Mouse (Mus musculus): ENCODE measurements around the gene Cpne5. TPM values are rescaled to one million over a fixed set of nuclear protein-coding genes. Genes with fewer than 3 reads are reported as not detected.

The Cpne5 gene
- polyA plus RNA-seq, 1 experiment from 2014 or later = 5.5 TPM

- Histone ChIP-seq H3K9me3 (ENCODE audit: control insufficient read depth, low read length) (no peaks in the 10 kb centered on the region), H3K27me3 (ENCODE audit: control insufficient read depth, insufficient read depth, low read length) (no peaks in the 10 kb centered on the region), H3K4me1 (replicated peaks; ENCODE audit: control insufficient read depth, insufficient read depth, low read length) (peaks cover 2% of the 10 kb centered on the region; the same call in 1 of the 2 replicates), H3K4me2 (ENCODE audit: low read depth, low read length, severe bottlenecking) (no peak overlapping the region), H3K9ac (ENCODE audit: low read length) (no peak overlapping the region), H3K4me3 (ENCODE audit: low read depth, low read length) (no peak overlapping the region), H3K36me3 (ENCODE audit: control insufficient read depth, insufficient read depth, low read length) (no peaks in the 10 kb centered on the region), H3K27ac (ENCODE audit: low read depth, low read length) (no peak overlapping the region)
- no peak for DNase-seq (ENCODE audit: low spot score)
- 92% methylated on average over 8 of the region's 8 CpGs for WGBS
- no peak for ATAC-seq (replicated peaks; ENCODE audit: low FRiP score)
Observed at GRCm38 (mm10) chr17:29156866-29157265, 81.1 kb downstream of the Cpne5 start.

DNA sequence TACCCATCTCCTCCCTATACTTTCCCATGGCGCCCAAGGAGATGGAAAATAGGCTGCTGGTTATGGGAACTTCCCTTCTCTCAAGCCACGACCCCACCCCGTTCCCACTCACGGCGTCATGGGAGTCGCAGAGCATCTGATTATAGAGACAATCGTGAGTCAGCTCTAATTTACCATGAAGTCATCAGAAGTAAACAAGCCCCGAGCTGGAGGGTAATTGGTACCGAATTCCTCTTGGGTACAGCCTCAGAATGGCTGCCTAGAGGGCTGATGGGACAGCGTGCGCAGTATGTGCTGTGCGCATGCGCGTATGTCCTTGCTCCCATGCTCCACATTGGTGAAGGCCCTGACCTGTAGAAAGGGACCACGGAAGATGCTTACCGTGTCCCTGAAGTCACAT is 81.6 kb downstream of the Cpne5 start:
- ATAC-seq (replicated peaks; ENCODE audit: low FRiP score) (no peak), DNase-seq (ENCODE audit: low spot score) (no peak)
- Histone ChIP-seq H3K9me3 (ENCODE audit: control insufficient read depth, low read length) (no peaks in the 10 kb centered on the region), H3K4me3 (ENCODE audit: low read depth, low read length) (no peak overlapping the region), H3K4me1 (replicated peaks; ENCODE audit: control insufficient read depth, insufficient read depth, low read length) (peaks cover 2% of the 10 kb centered on the region; the same call in 1 of the 2 replicates), H3K27me3 (ENCODE audit: control insufficient read depth, insufficient read depth, low read length) (no peaks in the 10 kb centered on the region), H3K27ac (ENCODE audit: low read depth, low read length) (no peak overlapping the region), H3K9ac (ENCODE audit: low read length) (no peak overlapping the region), H3K4me2 (ENCODE audit: low read depth, low read length, severe bottlenecking) (no peak overlapping the region), H3K36me3 (ENCODE audit: control insufficient read depth, insufficient read depth, low read length) (no peaks in the 10 kb centered on the region)
- 86% methylated on average over 16 of the region's 16 CpGs for WGBS

DNA sequence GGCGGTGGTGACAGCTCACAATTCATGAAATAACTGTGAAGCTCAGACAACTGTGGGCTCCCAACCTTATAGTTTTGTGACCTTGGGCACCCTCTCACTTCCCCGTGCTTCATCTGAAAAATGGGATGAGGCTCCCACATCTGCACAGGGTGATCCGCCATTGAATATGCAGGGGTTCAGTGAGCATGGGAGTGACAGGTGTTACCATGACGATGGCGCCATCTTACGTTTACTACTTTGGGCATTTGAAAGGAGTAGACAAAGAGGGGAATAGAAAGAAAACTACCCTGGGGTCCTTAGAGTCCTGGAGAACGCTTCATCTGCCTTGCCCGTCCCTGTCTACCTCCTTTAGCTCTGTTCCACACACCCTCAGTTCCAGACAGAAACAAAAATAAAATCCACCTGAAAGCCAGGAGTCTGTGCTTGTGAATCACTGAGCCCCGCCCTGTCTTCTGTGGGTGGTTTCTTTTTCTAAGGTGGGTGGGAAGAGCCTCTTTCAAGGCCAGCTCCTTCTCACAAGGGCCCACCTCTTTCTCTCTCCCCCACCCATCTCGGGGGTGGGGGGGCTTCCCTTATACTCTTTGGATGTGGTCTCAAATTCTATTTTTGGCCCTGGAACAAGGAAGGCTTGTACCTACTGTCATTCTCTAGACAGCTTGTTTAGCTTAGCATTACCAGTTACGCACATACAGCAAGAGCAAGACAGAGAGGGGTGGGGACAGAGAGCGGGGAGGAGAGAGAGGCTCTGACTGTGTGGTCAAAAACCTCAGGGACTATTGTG is 82.4 kb downstream of the Cpne5 start:
- no peak overlapping the region for H3K4me2 ChIP-seq (ENCODE audit: low read depth, low read length, severe bottlenecking)
- WGBS = 60% methylated on average over 12 of the region's 12 CpGs
- H3K36me3 ChIP-seq (ENCODE audit: control insufficient read depth, insufficient read depth, low read length) = no peaks in the 10 kb centered on the region
- DNase-seq (ENCODE audit: low spot score) = no peak
- H3K4me3 ChIP-seq (ENCODE audit: low read depth, low read length) = no peak overlapping the region
- no peak overlapping the region for H3K9ac ChIP-seq (ENCODE audit: low read length)
- ATAC-seq (replicated peaks; ENCODE audit: low FRiP score) = no peak
- peaks cover 2% of the 10 kb centered on the region; the same call in 1 of the 2 replicates for H3K4me1 ChIP-seq (replicated peaks; ENCODE audit: control insufficient read depth, insufficient read depth, low read length)
- H3K9me3 ChIP-seq (ENCODE audit: control insufficient read depth, low read length) = no peaks in the 10 kb centered on the region
- H3K27me3 ChIP-seq (ENCODE audit: control insufficient read depth, insufficient read depth, low read length) = no peaks in the 10 kb centered on the region
- no peak overlapping the region for H3K27ac ChIP-seq (ENCODE audit: low read depth, low read length)

DNA sequence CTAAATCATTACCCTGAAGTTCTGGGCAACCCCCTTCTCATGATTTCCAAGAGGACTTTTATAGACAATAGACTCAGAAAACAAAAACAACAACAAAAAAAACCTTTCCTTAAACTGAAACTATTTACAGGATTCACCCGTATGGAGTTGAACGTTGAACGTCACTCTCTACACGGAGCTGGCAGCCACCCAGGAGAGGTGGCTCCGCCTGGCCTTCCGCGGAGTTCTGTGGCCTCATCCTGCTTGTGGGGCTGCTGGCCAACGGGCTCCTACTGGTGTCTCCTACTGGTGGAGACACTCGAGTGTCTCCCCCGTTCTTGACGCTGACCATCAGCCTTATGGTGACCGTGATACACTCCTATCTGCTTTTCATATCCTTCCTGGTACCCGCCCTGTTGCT is 83.7 kb downstream of the Cpne5 start:
- no peak overlapping the region for H3K4me3 ChIP-seq (ENCODE audit: low read depth, low read length)
- WGBS = 90% methylated on average over 13 of the region's 13 CpGs

DNA sequence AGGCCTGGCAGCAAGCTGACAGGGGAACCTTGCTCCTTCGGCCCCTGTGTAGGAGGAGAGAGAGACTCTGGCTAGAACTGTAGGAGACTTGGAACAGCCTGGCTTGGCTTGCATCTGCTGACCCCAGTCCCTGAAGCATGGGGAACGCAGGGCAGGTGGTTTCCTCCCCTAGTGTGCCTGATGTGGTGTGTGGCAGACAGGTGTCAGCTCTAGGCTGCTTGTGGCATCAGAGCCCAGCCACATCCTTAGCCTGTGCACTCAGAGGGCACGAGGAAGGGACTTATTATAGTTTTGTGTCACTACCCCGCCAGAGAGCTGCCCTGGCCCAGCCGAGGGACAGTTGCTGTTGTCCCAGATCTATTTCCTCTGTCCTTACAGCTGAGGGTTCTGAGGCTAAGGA is 85.4 kb downstream of the Cpne5 start:
- 73% methylated on average over 5 of the region's 5 CpGs for WGBS
- H3K4me1 ChIP-seq (replicated peaks; ENCODE audit: control insufficient read depth, insufficient read depth, low read length) = peaks cover 2% of the 10 kb centered on the region; the same call in 1 of the 2 replicates
- H3K27ac ChIP-seq (ENCODE audit: low read depth, low read length) = no peak overlapping the region
- H3K4me2 ChIP-seq (ENCODE audit: low read depth, low read length, severe bottlenecking) = no peak overlapping the region
- H3K36me3 ChIP-seq (ENCODE audit: control insufficient read depth, insufficient read depth, low read length) = no peaks in the 10 kb centered on the region
- H3K27me3 ChIP-seq (ENCODE audit: control insufficient read depth, insufficient read depth, low read length) = no peaks in the 10 kb centered on the region
- H3K4me3 ChIP-seq (ENCODE audit: low read depth, low read length) = no peak overlapping the region
- no peak overlapping the region for H3K9ac ChIP-seq (ENCODE audit: low read length)
- no peak for ATAC-seq (replicated peaks; ENCODE audit: low FRiP score)
- H3K9me3 ChIP-seq (ENCODE audit: control insufficient read depth, low read length) = no peaks in the 10 kb centered on the region
- DNase-seq (ENCODE audit: low spot score) = no peak

More for the DNA sequence above, 83.7 kb downstream of the Cpne5 start:
- H3K27me3 ChIP-seq (ENCODE audit: control insufficient read depth, insufficient read depth, low read length) = no peaks in the 10 kb centered on the region
- ATAC-seq (replicated peaks; ENCODE audit: low FRiP score) = no peak
- H3K9me3 ChIP-seq (ENCODE audit: control insufficient read depth, low read length) = no peaks in the 10 kb centered on the region
- no peak overlapping the region for H3K27ac ChIP-seq (ENCODE audit: low read depth, low read length)
- DNase-seq (ENCODE audit: low spot score) = no peak
- H3K9ac ChIP-seq (ENCODE audit: low read length) = no peak overlapping the region
- peaks cover 2% of the 10 kb centered on the region; the same call in 1 of the 2 replicates for H3K4me1 ChIP-seq (replicated peaks; ENCODE audit: control insufficient read depth, insufficient read depth, low read length)
- no peaks in the 10 kb centered on the region for H3K36me3 ChIP-seq (ENCODE audit: control insufficient read depth, insufficient read depth, low read length)
- H3K4me2 ChIP-seq (ENCODE audit: low read depth, low read length, severe bottlenecking) = no peak overlapping the region

DNA sequence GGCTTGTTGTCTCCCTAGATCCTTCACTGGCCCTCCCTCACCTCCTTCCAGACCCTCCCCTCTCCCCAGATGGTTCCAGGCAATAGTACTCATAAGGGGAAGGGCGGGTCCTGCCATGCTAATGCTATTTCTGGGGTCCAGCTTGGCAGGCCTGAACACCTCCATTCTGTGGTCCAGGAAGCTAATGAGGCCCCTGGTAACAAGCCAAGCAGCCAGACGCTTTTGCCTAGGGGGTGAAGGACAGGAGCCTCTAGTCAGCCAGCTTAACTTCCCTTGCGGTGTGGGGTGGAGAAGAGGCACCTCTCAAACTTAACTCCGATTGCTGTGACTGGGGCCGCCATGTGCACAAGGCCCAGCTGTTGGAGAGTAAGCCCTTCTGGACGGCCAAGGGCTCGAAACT is 88.2 kb downstream of the Cpne5 start:
- Histone ChIP-seq H3K27me3 (ENCODE audit: control insufficient read depth, insufficient read depth, low read length) (no peaks in the 10 kb centered on the region), H3K36me3 (ENCODE audit: control insufficient read depth, insufficient read depth, low read length) (no peaks in the 10 kb centered on the region), H3K9me3 (ENCODE audit: control insufficient read depth, low read length) (no peaks in the 10 kb centered on the region), H3K4me3 (ENCODE audit: low read depth, low read length) (no peak overlapping the region), H3K9ac (ENCODE audit: low read length) (no peak overlapping the region), H3K4me2 (ENCODE audit: low read depth, low read length, severe bottlenecking) (no peak overlapping the region), H3K27ac (ENCODE audit: low read depth, low read length) (no peak overlapping the region), H3K4me1 (replicated peaks; ENCODE audit: control insufficient read depth, insufficient read depth, low read length) (no peaks in the 10 kb centered on the region; the same call in 1 of the 2 replicates)
- no peak for ATAC-seq (replicated peaks; ENCODE audit: low FRiP score)
- WGBS = 79% methylated on average over 7 of the region's 7 CpGs
- no peak for DNase-seq (ENCODE audit: low spot score)

DNA sequence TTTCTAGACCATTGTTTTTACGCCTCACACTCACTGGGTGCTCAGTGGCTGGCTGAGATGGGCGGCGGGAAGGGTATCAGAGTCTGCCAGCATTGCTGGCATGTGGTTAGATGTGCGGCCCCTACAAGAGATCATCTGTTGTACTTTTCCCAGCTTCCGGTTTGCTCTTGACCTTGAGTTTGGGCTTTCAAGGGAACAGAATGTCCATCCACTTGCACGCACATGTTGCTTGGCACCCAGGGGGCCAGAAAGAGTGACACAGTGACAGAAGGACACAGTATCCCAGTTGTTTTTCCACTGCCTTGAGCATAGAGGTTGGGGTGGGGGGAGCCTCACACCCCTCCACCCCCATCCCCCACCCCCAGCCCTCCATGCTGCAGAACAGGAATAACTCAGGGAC is 90.2 kb downstream of the Cpne5 start:
- Histone ChIP-seq H3K27me3 (ENCODE audit: control insufficient read depth, insufficient read depth, low read length) (no peaks in the 10 kb centered on the region), H3K27ac (ENCODE audit: low read depth, low read length) (no peak overlapping the region), H3K4me3 (ENCODE audit: low read depth, low read length) (no peak overlapping the region), H3K4me1 (replicated peaks; ENCODE audit: control insufficient read depth, insufficient read depth, low read length) (no peaks in the 10 kb centered on the region; the same call in 1 of the 2 replicates), H3K9ac (ENCODE audit: low read length) (no peak overlapping the region), H3K9me3 (ENCODE audit: control insufficient read depth, low read length) (no peaks in the 10 kb centered on the region), H3K36me3 (ENCODE audit: control insufficient read depth, insufficient read depth, low read length) (no peaks in the 10 kb centered on the region), H3K4me2 (ENCODE audit: low read depth, low read length, severe bottlenecking) (no peak overlapping the region)
- DNase-seq (ENCODE audit: low spot score) (no peak), ATAC-seq (replicated peaks; ENCODE audit: low FRiP score) (no peak)
- 88% methylated on average over 6 of the region's 6 CpGs for WGBS

- Histone ChIP-seq H3K27me3 (ENCODE audit: control insufficient read depth, insufficient read depth, low read length) (no peaks in the 10 kb centered on the region), H3K4me1 (replicated peaks; ENCODE audit: control insufficient read depth, insufficient read depth, low read length) (no peaks in the 10 kb centered on the region; the same call in 1 of the 2 replicates), H3K4me3 (ENCODE audit: low read depth, low read length) (no peak overlapping the region), H3K9me3 (ENCODE audit: control insufficient read depth, low read length) (no peaks in the 10 kb centered on the region), H3K36me3 (ENCODE audit: control insufficient read depth, insufficient read depth, low read length) (no peaks in the 10 kb centered on the region), H3K27ac (ENCODE audit: low read depth, low read length) (no peak overlapping the region), H3K4me2 (ENCODE audit: low read depth, low read length, severe bottlenecking) (no peak overlapping the region), H3K9ac (ENCODE audit: low read length) (no peak overlapping the region)
- DNase-seq (ENCODE audit: low spot score) = no peak
- 79% methylated on average over 14 of the region's 14 CpGs for WGBS
- no peak for ATAC-seq (replicated peaks; ENCODE audit: low FRiP score)
Observed at GRCm38 (mm10) chr17:29147273-29147672, 90.7 kb downstream of the Cpne5 start.

GRCm38 (mm10) chr17:29145101-29145500 is 92.9 kb downstream of the Cpne5 start:
- H3K36me3 ChIP-seq (ENCODE audit: control insufficient read depth, insufficient read depth, low read length) = no peaks in the 10 kb centered on the region
- no peak overlapping the region for H3K4me2 ChIP-seq (ENCODE audit: low read depth, low read length, severe bottlenecking)
- no peaks in the 10 kb centered on the region for H3K27me3 ChIP-seq (ENCODE audit: control insufficient read depth, insufficient read depth, low read length)
- DNase-seq (ENCODE audit: low spot score) = no peak
- WGBS = 92% methylated on average over 12 of the region's 12 CpGs
- no peak for ATAC-seq (replicated peaks; ENCODE audit: low FRiP score)
- no peaks in the 10 kb centered on the region for H3K9me3 ChIP-seq (ENCODE audit: control insufficient read depth, low read length)
- no peaks in the 10 kb centered on the region; the same call in 1 of the 2 replicates for H3K4me1 ChIP-seq (replicated peaks; ENCODE audit: control insufficient read depth, insufficient read depth, low read length)
- H3K4me3 ChIP-seq (ENCODE audit: low read depth, low read length) = no peak overlapping the region
- H3K27ac ChIP-seq (ENCODE audit: low read depth, low read length) = no peak overlapping the region
- no peak overlapping the region for H3K9ac ChIP-seq (ENCODE audit: low read length)
